Mouse (Mus musculus): Measurements from ENCODE around the gene Ranbp17.

The Ranbp17 gene

DNA sequence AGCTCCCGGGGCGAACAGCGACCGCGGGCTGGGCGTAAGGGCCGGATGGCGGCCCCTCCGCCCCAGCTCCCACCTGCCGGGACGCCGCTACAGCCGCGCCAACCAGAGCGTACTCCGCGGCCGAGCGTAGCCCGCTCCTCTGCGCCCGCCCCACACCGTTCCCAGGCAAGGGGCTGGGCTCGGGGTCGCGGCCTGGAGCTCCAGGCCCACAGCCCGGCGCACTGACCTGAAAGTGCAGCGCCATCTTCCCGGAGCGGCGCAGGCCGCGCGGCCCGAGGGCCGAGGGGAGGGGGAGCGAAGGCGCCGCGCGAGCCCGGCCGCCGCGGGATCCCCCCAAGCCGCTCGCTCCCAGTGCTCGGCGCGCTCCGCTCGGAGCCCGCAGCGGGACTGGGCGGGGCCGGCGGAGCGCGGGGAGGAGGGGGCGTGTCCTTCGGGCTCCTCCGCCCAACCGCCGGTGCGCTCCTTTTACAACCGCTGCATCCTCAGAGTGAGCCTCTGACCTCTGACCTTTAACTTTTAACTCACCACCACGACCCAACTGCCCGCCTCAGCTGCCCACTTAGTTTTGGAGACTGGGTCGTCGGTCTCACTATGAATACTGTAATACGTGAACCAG is at the start of gene Ranbp17:
Gene Ranbp17, minus strand, starts transcription at position 371 of the 616 bp plus-strand sequence.
- POLR2A ChIA-PET, result interaction anchor here (0.5 to 15.6 kb wide), 61 partner anchors 9 to 364 kb away, joined by 3 to 308 read pairs (median 5); partner anchors contain the start of genes Gabrp (in 1 of the 4) and Tlx3 (in 1 of the 4)
- CTCF ChIA-PET, result no interaction called here

DNA sequence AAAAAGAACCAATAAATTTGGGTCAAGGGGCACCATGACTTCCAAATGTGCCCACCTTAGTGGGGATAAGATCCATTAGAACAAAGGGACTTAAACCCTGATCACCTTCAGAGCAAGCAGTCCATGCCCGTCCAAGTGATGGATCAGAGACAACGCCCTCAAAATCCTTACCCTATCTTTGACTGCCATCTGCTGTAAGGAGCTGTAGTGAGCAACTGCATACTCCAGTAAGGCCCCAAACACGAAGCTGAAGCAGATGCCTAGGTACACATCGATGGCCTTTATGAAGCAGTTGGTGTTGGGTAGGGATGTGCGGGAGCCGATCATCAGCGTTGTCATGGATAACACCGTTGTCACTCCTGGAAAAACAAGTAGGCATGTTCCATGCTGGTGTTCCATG is 40.6 kb upstream of the Ranbp17 start:
- POLR2A ChIA-PET, result interaction anchor here in 3 of 4 experiments (0.6 to 8.1 kb wide), 24 partner anchors 9 to 386 kb away, joined by 3 to 307 read pairs (median 4); partner anchors contain the start of gene Ranbp17 (in 2 of the 3)
- CTCF ChIA-PET, result interaction anchor here (0.6 to 2.0 kb wide), 17 partner anchors 10 to 380 kb away, joined by 3 to 16 read pairs (median 4); no protein-coding TSS in a partner anchor

DNA sequence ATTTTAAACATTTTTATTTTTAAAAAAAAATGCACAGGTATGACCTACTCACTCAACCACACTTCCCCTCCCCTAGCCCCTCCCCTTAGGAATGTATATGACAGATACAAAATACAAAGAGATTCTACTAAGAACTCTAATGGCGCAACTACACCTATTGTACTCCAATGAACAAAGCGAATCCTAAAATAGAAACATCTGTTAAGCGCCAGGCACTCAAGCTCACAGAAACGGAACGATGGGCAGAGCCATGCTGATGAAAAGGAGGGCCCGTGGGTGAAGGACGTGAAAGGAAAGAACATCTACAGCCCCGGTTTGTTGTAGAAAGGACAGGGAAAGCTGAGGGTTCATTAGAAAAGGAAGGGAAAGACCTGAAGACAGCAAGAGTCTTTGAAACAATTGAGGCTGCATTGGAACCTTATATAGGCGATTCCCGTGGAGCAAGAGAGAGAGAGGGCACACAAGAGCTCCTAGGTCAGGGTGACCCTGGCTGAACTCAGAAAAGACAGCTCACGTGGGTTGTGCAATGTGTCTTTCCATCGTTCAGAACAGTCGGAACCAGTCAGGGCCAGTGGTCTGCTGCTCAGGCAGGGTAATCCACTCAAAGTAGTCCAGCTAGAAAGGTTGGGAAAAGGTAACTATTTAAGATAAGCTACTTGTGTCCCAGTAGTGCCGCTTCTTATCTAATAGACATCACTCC is 37.5 kb upstream of the Ranbp17 start:
- ChIA-PET POLR2A (interaction anchor here (0.6 to 8.1 kb wide), 73 partner anchors 8 to 1638 kb away, joined by 3 to 324 read pairs (median 4); partner anchors contain the start of genes Ranbp17 (in 4 of the 4) and Gabrp (in 2 of the 4)), CTCF (interaction anchor here in 3 of 4 experiments (0.6 to 1.6 kb wide), 9 partner anchors 13 to 403 kb away, joined by 3 to 7 read pairs (median 4); no protein-coding TSS in a partner anchor)

DNA sequence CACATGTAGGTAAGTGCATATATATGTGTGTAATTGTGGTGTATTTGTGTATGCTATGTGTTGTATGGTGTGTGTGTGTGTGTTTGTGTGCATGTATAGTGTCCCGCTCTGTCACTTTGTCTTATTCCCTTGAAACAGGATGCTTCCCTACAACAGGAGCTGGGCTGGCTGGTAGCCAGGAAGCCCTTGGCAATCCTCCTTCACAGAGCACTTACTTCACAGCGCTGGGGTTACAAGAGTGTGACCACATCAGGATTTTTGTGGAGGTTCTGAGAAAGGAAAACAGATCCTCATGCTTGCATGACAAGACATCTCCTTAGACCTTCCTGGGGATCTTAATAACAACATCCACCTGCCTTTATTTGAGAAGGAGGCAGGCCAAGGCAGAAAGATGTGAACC is 33.8 kb upstream of the Ranbp17 start:
- POLR2A ChIA-PET, result interaction anchor here (0.5 to 2.4 kb wide), 10 partner anchors 10 to 35 kb away, joined by 3 to 46 read pairs (median 6); no protein-coding TSS in a partner anchor
- CTCF ChIA-PET, result no interaction called here

DNA sequence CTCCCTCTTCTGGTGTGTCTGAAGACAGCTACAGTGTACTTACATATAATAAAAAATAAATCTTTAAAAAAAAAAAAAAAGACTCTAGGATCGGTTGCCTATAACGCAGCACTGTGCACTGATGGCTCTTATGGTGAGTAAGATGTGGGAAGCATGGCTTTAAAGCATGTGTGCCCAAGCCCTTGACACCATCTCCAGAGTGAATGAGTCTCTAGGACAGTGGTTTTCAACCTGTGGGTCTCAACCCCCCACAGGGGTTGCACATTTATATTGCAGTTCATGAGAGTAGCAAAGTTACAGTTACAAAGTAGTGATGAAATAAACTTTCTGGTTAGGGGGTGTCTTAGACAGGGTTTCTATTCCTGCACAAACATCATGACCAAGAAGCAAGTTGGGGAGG is 31.4 kb upstream of the Ranbp17 start:
- CTCF ChIA-PET, result interaction anchor here in 2 of 4 experiments (0.6 kb wide), 2 partner anchors 11 to 63 kb away, joined by 5 to 8 read pairs; no protein-coding TSS in a partner anchor

DNA sequence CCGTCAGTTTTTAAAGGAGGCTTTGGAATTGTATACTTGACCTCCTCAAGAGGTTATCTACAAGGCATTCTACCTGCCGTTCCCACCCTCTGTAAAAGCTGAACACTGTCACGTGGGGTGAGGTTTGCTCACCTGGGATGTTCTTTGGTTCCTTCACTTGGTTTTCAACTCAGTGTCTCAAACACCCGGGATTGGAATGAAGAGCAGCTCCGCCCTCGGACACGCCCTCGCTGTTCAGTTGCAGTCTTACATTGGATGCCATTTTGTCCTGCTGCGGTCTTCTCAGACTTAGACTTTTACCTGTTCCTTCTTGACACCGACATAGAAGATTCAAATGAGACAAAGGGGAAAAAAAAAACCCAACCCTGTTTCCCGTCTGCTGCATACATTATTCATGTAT is 30.6 kb upstream of the Ranbp17 start:
- POLR2A ChIA-PET, result interaction anchor here (0.5 to 3.8 kb wide), 49 partner anchors 8 to 944 kb away, joined by 3 to 85 read pairs (median 4); partner anchors contain the start of genes Ranbp17 (in 3 of the 4), Gabrp (in 2 of the 4) and Npm1 (in 2 of the 4)
- CTCF ChIA-PET, result interaction anchor here (0.5 to 1.1 kb wide), 7 partner anchors 10 to 367 kb away, joined by 3 to 15 read pairs (median 4); no protein-coding TSS in a partner anchor

More for the DNA sequence above, 31.4 kb upstream of the Ranbp17 start:
- POLR2A ChIA-PET, result interaction anchor here (0.6 to 3.8 kb wide), 21 partner anchors 10 to 894 kb away, joined by 3 to 85 read pairs (median 6); partner anchors contain the start of genes Ranbp17 (in 3 of the 4) and Gabrp (in 2 of the 4)

DNA sequence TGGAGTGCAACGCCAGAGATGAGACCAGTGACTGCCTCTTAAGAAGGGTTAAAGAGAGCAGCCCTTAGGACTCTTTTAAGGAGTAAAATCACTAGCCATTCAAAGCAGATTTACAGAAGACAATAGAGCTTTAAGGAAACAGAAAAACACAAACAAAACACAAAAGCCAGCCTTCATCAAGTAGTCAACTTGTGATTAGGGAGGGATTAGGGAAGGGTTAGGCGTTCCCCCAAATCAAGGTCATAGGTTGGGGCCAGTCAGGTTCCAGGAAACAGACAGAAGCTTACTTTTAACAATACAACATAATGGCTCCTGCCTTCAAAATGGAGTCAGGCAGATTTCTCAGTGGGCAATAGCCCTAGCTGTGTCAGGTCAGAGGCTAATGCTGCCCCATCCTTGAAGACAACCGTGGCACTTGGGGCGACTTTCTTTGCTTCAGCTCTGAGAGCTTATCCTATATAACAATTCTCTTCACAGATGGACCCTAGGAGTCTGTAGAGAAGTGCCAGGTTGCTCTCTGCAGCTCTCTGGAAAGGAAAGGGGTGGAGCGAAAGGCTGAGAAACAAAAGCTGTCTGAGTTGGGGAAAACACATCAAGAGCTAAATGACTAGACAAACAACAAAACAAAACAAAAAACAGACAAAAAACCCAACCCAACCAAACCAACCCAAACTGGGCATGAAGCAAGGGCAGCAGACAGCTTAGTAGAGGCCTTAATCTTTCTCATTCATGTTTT is 24.0 kb upstream of the Ranbp17 start:
- CTCF ChIA-PET, result interaction anchor here in 3 of 4 experiments (0.6 to 2.1 kb wide), 5 partner anchors 13 to 77 kb away, joined by 3 to 5 read pairs (median 4); no protein-coding TSS in a partner anchor
- POLR2A ChIA-PET, result interaction anchor here (0.6 to 8.5 kb wide), 134 partner anchors 6 to 1251 kb away, joined by 3 to 324 read pairs (median 5); partner anchors contain the start of genes Ranbp17 (in 4 of the 4), Tlx3 (in 3 of the 4), Gabrp (in 2 of the 4) and Npm1 (in 2 of the 4)

DNA sequence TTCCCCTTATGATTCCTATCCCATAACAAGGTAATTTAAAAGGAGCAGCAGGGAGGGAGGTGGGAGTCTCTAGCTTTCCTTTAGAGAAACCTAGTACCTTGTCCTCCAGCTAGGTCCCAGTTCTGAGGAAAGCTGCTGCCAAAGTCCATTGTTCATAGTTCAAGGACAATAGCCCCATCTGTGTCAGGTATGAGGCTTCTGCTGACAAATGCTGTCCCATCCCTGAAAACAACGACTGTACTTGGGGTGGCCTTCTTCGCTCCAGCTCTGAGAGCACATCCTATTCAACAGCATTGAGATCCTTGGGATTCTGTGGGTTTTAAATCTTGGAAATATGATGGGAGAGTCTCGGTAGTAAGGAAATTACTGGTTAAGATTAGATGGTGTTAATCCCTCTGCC is 23.1 kb upstream of the Ranbp17 start:
- ChIA-PET CTCF (interaction anchor here in 2 of 4 experiments (0.6 to 2.1 kb wide), 3 partner anchors 15 to 78 kb away, joined by 3 to 4 read pairs (median 4); no protein-coding TSS in a partner anchor), POLR2A (interaction anchor here (0.6 to 8.5 kb wide), 81 partner anchors 7 to 744 kb away, joined by 3 to 324 read pairs (median 7); partner anchors contain the start of genes Ranbp17 (in 4 of the 4), Gabrp (in 2 of the 4), Npm1 (in 2 of the 4) and Tlx3 (in 1 of the 4))

DNA sequence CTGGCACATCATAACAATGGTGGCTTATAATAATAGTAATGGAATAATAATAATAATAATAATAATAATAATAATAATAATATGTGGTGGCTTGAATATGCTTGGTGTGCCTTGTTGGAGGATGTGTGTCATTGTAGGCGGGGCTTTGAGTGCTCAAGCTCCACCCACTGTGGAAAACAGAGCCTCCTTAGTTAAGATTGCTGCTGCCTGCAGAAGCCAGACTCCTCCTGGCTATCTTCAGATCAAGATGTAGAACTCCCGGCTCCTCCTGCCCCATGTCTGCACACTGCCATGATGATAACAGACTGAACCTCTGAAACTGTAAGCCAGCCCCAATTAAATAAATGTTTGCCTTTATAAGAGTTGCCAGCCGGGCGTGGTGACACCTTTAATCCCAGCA is 21.0 kb upstream of the Ranbp17 start:
- CTCF ChIA-PET, result interaction anchor here in 1 of 4 experiments (1.0 kb wide), 1 partner anchor 17 kb away, joined by 3 read pairs; no protein-coding TSS in a partner anchor
- POLR2A ChIA-PET, result interaction anchor here (0.6 to 8.5 kb wide), 64 partner anchors 9 to 1542 kb away, joined by 3 to 324 read pairs (median 6); partner anchors contain the start of genes Ranbp17 (in 4 of the 4), Gabrp (in 3 of the 4), Npm1 (in 2 of the 4) and Fbxw11 (in 1 of the 4)

DNA sequence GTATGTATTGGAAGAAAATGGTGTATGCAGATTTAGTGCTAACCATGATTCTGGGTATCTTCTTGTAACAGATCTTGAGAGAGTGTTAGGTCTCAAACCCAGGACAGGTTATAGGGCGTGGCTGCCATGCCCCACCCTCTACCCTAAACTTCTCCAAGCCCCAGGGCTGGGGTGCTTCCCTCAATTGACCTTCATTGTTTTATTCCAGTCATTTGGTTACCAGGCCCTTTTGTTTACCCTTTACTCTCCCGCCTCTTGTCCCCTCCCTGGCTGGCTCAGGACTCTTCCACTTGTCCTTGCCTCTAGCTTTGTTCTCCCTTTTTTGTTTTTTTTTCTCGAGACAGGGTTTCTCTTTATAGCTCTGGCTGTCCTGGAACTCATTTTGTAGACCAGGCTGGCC is 20.0 kb upstream of the Ranbp17 start:
- ChIA-PET CTCF (interaction anchor here in 2 of 4 experiments (0.5 to 1.0 kb wide), 2 partner anchors 11 to 18 kb away, joined by 3 to 8 read pairs; no protein-coding TSS in a partner anchor), POLR2A (interaction anchor here (0.6 to 8.5 kb wide), 40 partner anchors 8 to 385 kb away, joined by 3 to 324 read pairs (median 13); partner anchors contain the start of genes Ranbp17 (in 4 of the 4), Npm1 (in 2 of the 4) and Gabrp (in 1 of the 4))

DNA sequence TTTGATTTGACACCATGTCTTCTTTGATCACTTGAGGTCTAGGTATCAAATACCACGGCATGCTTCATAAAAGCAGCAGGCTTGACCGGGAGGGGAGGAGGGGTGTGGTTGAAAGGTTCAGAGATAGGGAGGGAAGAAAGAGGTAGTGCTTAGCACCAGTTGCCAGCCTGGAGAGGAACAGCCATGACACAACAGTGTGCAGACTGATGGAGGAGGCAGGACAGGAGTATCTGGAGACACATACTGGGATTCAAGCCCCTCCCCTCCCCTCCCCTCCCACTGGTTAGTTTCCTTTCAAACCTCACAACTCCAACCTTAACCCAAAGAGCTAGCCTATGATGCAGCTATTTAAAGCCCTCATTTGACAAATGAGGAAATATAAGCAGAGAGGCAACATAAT is 16.0 kb upstream of the Ranbp17 start:
- ChIA-PET CTCF (interaction anchor here in 2 of 4 experiments (0.6 kb wide), 2 partner anchors 25 to 313 kb away, joined by 3 to 4 read pairs; no protein-coding TSS in a partner anchor), POLR2A (interaction anchor here in 3 of 4 experiments (0.6 to 8.0 kb wide), 19 partner anchors 7 to 1860 kb away, joined by 3 to 121 read pairs (median 6); partner anchors contain the start of gene Ranbp17 (in 3 of the 3))

DNA sequence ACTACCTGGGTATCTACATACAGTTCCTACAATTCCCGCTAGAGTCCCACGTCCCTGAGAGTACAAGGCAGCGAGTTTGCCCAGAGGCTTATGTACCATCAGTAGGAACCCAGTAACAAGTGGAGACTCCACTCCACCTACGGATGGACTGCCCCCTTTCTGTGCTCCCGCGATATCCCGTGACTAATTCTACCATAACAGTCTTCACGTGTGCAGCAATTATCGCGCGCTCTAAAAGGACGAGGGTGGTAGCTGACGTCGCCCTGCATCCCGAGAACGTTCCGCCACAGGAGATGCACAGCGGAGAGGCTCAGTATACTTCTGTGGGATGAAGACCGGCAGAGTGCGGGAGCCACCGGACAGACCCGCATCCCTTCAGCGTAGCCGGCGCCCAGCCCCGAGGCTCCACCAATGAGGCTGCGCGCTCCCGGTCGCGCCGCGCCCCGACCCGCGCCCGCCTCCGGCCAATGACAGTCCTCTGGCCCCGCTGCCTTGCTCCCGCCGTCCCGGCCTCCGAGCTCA is 631 bp downstream of the Ranbp17 start:
- POLR2A ChIA-PET, result interaction anchor here (0.5 to 15.6 kb wide), 64 partner anchors 9 to 364 kb away, joined by 3 to 308 read pairs (median 5); partner anchors contain the start of genes Gabrp (in 1 of the 4) and Tlx3 (in 1 of the 4)
- CTCF ChIA-PET, result no interaction called here

DNA sequence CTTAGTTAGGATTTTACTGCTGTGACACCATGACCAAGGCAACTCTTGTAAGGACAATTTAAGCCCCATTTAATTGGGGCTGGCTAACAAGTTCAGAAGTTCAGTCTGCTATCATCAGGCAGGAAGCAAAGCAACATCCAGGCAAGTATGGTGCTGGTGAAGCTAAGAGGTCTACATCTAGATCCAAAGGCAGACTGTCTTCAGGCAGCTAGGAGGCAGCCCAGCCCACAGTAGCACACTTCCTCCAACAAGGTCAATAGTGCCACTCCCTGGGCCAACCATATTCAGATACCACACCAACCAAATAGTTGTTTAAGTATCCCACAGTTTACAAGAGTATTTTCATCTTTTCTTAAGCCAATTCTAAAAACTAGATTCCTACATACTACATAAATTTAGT is 4.1 kb downstream of the Ranbp17 start:
- ChIA-PET POLR2A (interaction anchor here in 3 of 4 experiments (0.7 to 15.6 kb wide), 12 partner anchors 8 to 329 kb away, joined by 3 to 308 read pairs (median 5); no protein-coding TSS in a partner anchor), CTCF (interaction anchor here in 1 of 4 experiments (0.9 kb wide), 1 partner anchor 104 kb away, joined by 3 read pairs; no protein-coding TSS in a partner anchor)

DNA sequence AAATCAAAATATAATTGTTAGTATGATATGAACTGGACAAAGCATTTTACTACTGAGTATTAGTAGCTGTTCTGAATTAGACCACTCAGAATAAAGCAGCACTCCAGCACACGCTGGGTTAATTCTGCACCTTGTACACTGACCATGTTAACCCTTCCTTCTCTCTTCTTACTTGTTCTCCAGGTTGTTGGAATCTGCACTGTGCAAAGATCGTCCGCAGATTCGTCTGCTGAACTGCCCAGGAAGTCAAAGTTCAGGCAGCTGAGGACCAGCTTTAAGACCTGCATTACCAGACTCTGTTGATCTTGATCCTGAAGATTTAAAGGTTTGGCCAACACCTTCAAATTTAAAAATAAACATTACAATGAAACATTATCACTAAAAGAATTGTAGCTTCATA is 27.8 kb downstream of the Ranbp17 start:
- POLR2A ChIA-PET, result interaction anchor here in 3 of 4 experiments (0.7 to 2.2 kb wide), 8 partner anchors 10 to 66 kb away, joined by 3 to 6 read pairs (median 5); no protein-coding TSS in a partner anchor
- CTCF ChIA-PET, result no interaction called here

DNA sequence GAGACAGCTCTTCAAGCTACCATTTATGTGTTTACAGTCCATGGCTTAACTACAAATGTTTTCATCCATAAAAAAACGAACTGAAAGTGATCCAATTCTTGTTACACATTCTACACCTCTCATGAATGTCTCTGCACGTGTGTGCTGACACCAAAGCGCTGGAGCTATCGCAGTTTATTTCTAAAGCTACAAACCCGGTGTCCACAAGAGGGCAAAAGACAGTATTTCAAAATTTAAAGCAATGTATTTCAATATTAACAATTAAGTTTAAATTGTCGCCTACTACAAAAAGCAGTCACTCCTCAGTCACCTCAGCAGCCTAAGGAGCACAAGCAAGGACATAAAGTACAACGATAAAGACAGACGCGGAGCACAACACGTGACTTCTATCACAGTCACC is 33.1 kb downstream of the Ranbp17 start:
- ChIA-PET CTCF (interaction anchor here (0.6 to 1.1 kb wide), 4 partner anchors 51 to 212 kb away, joined by 3 read pairs; no protein-coding TSS in a partner anchor), POLR2A (interaction anchor here in 2 of 4 experiments (0.7 to 2.2 kb wide), 6 partner anchors 27 to 63 kb away, joined by 3 to 9 read pairs (median 3); no protein-coding TSS in a partner anchor)

DNA sequence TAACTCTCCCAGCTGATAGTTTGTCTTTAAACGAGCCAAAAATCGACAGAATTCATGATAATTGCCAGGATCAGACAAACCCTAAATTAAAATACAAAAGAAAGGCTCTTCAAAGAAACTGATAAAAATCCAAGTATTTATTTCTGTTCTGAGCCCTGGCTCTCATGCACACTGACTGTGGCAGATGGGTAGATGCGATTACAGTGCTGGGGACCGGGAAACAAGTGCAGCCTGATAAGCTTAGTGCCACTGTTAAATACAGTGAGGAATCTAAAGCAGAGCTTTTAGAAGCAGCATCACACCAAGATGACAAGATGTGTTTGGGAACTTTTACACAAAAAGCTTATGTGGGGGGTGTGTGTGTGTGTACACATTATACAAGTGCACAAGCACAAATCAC is 34.3 kb downstream of the Ranbp17 start:
- ChIA-PET CTCF (no interaction called here), POLR2A (interaction anchor here in 2 of 4 experiments (1.0 to 2.2 kb wide), 4 partner anchors 25 to 57 kb away, joined by 3 to 9 read pairs (median 4); no protein-coding TSS in a partner anchor)

DNA sequence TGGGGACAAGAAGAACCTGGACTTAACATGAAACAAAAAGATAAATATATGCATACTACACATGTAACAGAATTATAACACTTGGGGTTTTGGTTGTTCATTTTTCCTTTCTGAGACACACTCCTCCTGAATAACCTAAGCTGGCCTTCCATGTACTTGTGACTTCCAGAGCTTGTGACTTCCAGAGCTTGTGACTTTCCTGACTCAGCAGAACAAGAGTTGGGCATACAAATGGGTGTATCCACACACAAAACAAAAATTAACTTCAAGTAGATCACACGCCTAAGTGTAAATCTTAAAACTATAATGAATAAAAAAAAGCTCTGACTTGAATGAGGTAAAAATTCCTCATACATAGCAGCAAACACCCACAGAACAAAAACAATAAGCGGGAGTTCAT is 36.9 kb downstream of the Ranbp17 start:
- CTCF ChIA-PET, result no interaction called here
- POLR2A ChIA-PET, result interaction anchor here in 1 of 4 experiments (1.4 kb wide), 1 partner anchor 141 kb away, joined by 3 read pairs; no protein-coding TSS in a partner anchor
